Mouse (Mus musculus): ENCODE data around the gene Mien1. TPM values are rescaled to one million over a fixed set of nuclear protein-coding genes. Genes with fewer than 3 reads are reported as not detected.

Gene Mien1
- polyA plus RNA-seq, 1 experiment from 2014 or later = 276 TPM

DNA sequence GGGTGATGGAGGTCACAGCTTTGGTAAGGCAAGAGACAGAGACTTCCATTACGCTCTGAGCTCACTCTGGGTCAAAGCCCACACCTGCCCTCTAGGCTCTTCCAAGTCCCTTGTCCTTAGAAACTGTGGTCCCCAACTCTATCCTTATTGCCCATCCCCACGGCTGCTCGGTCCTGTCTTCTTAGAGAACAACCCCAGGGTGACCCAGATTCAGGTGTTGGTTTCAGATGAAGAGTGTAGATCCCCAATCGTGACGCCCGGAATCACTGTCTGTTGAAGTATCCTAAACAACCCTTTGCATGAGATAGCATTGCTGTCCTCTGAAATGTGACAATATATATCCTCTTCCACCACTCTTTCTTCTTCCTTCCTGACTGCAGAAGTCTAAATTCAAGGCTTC lies 23.5 kb upstream of the Mien1 start:
- Histone ChIP-seq H3K4me1 (ENCODE audit: control insufficient read depth, insufficient read depth, low read depth, low read length) (peaks cover under 1% of the 10 kb centered on the region; the same call in 1 of the 2 replicates), H3K9ac (ENCODE audit: low read depth, low read length) (no peak overlapping the region), H3K27ac (ENCODE audit: low read depth, low read length) (no peak overlapping the region), H3K4me2 (ENCODE audit: low read length) (no peak overlapping the region), H3K9me3 (ENCODE audit: control insufficient read depth, low read length) (no peaks in the 10 kb centered on the region), H3K36me3 (ENCODE audit: control insufficient read depth, insufficient read depth, low read length) (no peaks in the 10 kb centered on the region), H3K27me3 (replicated peaks; ENCODE audit: control insufficient read depth, insufficient read depth, low read length) (peaks cover 9% of the 10 kb centered on the region; the same call in 1 of the 2 replicates), H3K4me3 (ENCODE audit: low read length) (no peak overlapping the region)
- 89% methylated on average over 6 of the region's 6 CpGs for WGBS
- no peak for ATAC-seq

DNA sequence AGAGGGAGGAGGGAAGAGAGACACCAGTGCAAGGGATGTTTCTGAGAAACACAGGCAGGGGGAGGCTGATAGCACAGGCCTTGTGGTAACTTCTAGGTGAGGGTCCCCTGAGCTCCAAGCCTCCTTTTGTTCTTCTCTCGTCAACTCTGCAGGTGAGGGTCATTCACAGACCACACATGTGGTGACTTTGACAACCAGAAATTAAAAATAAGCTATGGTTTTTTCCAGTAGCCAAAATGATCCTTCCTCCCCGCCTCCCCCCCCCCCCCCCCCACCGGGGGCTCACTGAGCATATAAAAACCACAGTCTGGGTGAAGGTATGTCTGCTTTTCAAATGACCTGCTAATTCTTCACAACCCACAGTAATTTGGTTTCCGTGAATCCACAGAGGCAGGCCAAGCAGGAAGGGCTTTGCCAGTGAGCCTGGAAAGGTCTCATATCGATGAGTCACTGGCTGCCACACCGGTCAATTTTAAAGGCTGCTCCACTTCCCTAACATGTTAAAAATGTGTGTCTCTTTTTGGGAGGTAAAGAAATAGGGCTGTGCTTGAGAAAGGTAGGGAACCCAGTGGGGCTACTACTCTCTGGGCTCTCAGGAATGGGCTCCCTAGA lies 22.4 kb upstream of the Mien1 start:
- no peak overlapping the region for H3K27ac ChIP-seq (ENCODE audit: low read depth, low read length)
- no peaks in the 10 kb centered on the region for H3K9me3 ChIP-seq (ENCODE audit: control insufficient read depth, low read length)
- WGBS = 46% methylated on average over 6 of the region's 6 CpGs
- no peak overlapping the region for H3K4me2 ChIP-seq (ENCODE audit: low read length)
- H3K27me3 ChIP-seq (replicated peaks; ENCODE audit: control insufficient read depth, insufficient read depth, low read length) = peaks cover 9% of the 10 kb centered on the region; the same call in 1 of the 2 replicates
- ATAC-seq = no peak
- H3K4me3 ChIP-seq (ENCODE audit: low read length) = no peak overlapping the region
- peaks cover 4% of the 10 kb centered on the region; the same call in 1 of the 2 replicates for H3K4me1 ChIP-seq (ENCODE audit: control insufficient read depth, insufficient read depth, low read depth, low read length)
- H3K36me3 ChIP-seq (ENCODE audit: control insufficient read depth, insufficient read depth, low read length) = no peaks in the 10 kb centered on the region
- no peak overlapping the region for H3K9ac ChIP-seq (ENCODE audit: low read depth, low read length)

DNA sequence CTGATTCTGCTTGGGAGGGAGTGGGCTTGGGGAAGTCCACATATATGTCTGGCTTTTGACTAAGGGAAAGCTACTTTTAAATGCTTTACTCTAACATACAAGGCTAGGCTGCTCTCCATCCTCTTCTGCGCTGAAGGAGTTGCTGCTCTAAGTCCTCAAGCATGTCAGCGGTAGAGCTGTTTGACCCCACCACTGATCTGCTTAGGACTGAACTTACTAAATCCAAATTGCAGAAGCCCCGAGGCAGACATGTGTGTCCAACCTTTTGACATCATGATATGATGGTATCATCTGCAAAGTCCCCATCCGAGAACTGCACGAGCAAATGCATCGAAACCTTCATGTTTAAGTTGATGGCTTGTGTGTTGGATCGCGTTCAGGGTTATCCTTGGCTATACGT lies 21.1 kb upstream of the Mien1 start:
- H3K4me3 ChIP-seq (ENCODE audit: low read length) = no peak overlapping the region
- H3K36me3 ChIP-seq (ENCODE audit: control insufficient read depth, insufficient read depth, low read length) = no peaks in the 10 kb centered on the region
- H3K4me2 ChIP-seq (ENCODE audit: low read length) = no peak overlapping the region
- no peak overlapping the region for H3K27ac ChIP-seq (ENCODE audit: low read depth, low read length)
- H3K27me3 ChIP-seq (replicated peaks; ENCODE audit: control insufficient read depth, insufficient read depth, low read length) = peaks cover 9% of the 10 kb centered on the region; the same call in 1 of the 2 replicates
- H3K9ac ChIP-seq (ENCODE audit: low read depth, low read length) = no peak overlapping the region
- WGBS = 87% methylated on average over 9 of the region's 9 CpGs
- peaks cover 4% of the 10 kb centered on the region; the same call in 1 of the 2 replicates for H3K4me1 ChIP-seq (ENCODE audit: control insufficient read depth, insufficient read depth, low read depth, low read length)
- ATAC-seq = no peak
- no peaks in the 10 kb centered on the region for H3K9me3 ChIP-seq (ENCODE audit: control insufficient read depth, low read length)

- Histone ChIP-seq H3K9ac (ENCODE audit: low read depth, low read length) (no peak overlapping the region), H3K4me1 (ENCODE audit: control insufficient read depth, insufficient read depth, low read depth, low read length) (peaks cover 4% of the 10 kb centered on the region; the same call in 1 of the 2 replicates), H3K27ac (ENCODE audit: low read depth, low read length) (no peak overlapping the region), H3K9me3 (ENCODE audit: control insufficient read depth, low read length) (no peaks in the 10 kb centered on the region), H3K4me2 (ENCODE audit: low read length) (no peak overlapping the region), H3K4me3 (ENCODE audit: low read length) (no peak overlapping the region), H3K36me3 (ENCODE audit: control insufficient read depth, insufficient read depth, low read length) (no peaks in the 10 kb centered on the region), H3K27me3 (replicated peaks; ENCODE audit: control insufficient read depth, insufficient read depth, low read length) (peaks cover 9% of the 10 kb centered on the region; the same call in 1 of the 2 replicates)
- ATAC-seq = no peak
- WGBS = 18% methylated on average over 11 of the region's 11 CpGs
These were observed 20.4 kb upstream of the Mien1 start for GRCm38 (mm10) chr11:98459071-98459741.

GRCm38 (mm10) chr11:98458121-98458990 lies 19.6 kb upstream of the Mien1 start:
- Histone ChIP-seq H3K9me3 (ENCODE audit: control insufficient read depth, low read length) (no peaks in the 10 kb centered on the region), H3K9ac (ENCODE audit: low read depth, low read length) (peak overlapping the region; percentile 76), H3K4me2 (ENCODE audit: low read length) (peak overlapping the region; percentile 85), H3K4me1 (ENCODE audit: control insufficient read depth, insufficient read depth, low read depth, low read length) (peaks cover 4% of the 10 kb centered on the region; the same call in 1 of the 2 replicates), H3K27ac (ENCODE audit: low read depth, low read length) (peak overlapping the region; percentile 81; the same call in 1 of the 2 replicates), H3K4me3 (ENCODE audit: low read length) (peak overlapping the region; percentile 56), H3K27me3 (replicated peaks; ENCODE audit: control insufficient read depth, insufficient read depth, low read length) (peaks cover 9% of the 10 kb centered on the region; the same call in 1 of the 2 replicates), H3K36me3 (ENCODE audit: control insufficient read depth, insufficient read depth, low read length) (no peaks in the 10 kb centered on the region)
- WGBS = 5% methylated on average over 28 of the region's 30 CpGs
- peak; percentile 25 for ATAC-seq

DNA sequence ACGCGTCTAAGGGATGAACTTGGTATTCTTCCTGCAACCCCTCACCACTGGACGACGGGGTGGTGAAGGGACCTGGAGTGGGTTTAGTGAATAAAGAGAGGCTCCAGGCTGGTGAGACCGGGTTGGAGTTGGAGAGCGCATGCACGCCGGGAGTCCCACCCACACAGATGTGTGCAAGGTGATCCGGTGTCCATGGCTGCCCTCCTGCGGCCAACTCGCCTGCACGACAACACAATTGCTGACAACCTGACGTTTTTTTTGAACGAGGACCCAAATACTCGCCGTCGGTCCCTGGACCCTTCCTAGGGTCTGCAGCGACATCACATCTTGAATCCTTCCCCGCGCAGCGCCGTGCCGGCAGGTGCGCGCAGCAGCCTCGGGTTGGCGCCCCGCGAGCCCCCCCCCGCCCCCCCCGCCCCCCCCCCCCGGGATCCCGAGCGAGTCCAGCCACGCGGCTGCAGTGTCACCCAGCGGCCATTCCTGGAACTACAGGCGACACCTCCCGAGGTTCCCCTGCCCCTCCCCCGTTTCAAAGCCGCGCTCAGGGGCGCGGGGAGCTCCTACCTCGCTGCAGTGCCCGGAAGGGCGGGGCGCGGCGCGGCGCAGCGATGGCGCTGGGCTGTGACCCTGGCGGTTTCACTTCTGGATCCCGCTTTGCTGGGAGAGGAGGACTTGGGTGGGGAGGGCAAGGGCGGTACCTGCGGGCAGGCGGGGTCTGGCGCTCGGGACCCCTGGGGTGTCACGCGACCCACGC lies 18.8 kb upstream of the Mien1 start:
- ATAC-seq = peak; percentile 92

DNA sequence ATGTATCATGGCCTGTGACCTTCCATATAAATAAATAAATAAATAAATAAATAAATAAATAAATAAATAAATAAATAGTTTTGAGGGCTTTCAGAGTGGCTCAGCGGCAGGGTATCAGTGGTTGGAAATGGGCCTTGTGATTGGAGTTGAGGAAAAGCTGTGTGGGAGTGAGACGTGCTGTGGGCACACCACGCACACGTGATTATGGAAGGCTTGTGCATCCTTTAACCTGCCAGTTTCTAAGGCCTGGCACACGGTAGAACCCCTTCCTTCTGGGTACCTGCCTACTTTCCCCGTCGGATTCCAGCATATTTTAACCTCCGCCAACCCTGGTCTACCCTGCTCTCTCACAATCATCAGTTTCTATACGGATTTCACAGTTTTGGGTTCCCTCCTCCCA lies 18.2 kb upstream of the Mien1 start:
- H3K27me3 ChIP-seq (replicated peaks; ENCODE audit: control insufficient read depth, insufficient read depth, low read length) = peaks cover 9% of the 10 kb centered on the region; the same call in 1 of the 2 replicates
- H3K9ac ChIP-seq (ENCODE audit: low read depth, low read length) = peak overlapping the region; percentile 76
- peak; percentile 32 for ATAC-seq
- H3K4me2 ChIP-seq (ENCODE audit: low read length) = peak overlapping the region; percentile 85
- peak overlapping the region; percentile 81 for H3K27ac ChIP-seq (ENCODE audit: low read depth, low read length)
- peaks cover 4% of the 10 kb centered on the region; the same call in 1 of the 2 replicates for H3K4me1 ChIP-seq (ENCODE audit: control insufficient read depth, insufficient read depth, low read depth, low read length)
- WGBS = 21% methylated on average over 9 of the region's 9 CpGs
- H3K9me3 ChIP-seq (ENCODE audit: control insufficient read depth, low read length) = no peaks in the 10 kb centered on the region
- peak overlapping the region; percentile 56 for H3K4me3 ChIP-seq (ENCODE audit: low read length)
- no peaks in the 10 kb centered on the region for H3K36me3 ChIP-seq (ENCODE audit: control insufficient read depth, insufficient read depth, low read length)

More for the DNA sequence above, 18.8 kb upstream of the Mien1 start:
- Histone ChIP-seq H3K9me3 (ENCODE audit: control insufficient read depth, low read length) (no peaks in the 10 kb centered on the region), H3K4me1 (ENCODE audit: control insufficient read depth, insufficient read depth, low read depth, low read length) (peaks cover 4% of the 10 kb centered on the region; the same call in 1 of the 2 replicates), H3K4me3 (ENCODE audit: low read length) (peak overlapping the region; percentile 56), H3K36me3 (ENCODE audit: control insufficient read depth, insufficient read depth, low read length) (no peaks in the 10 kb centered on the region), H3K9ac (ENCODE audit: low read depth, low read length) (peak overlapping the region; percentile 76), H3K27ac (ENCODE audit: low read depth, low read length) (peak overlapping the region; percentile 81), H3K4me2 (ENCODE audit: low read length) (peak overlapping the region; percentile 85), H3K27me3 (replicated peaks; ENCODE audit: control insufficient read depth, insufficient read depth, low read length) (peaks cover 9% of the 10 kb centered on the region; the same call in 1 of the 2 replicates)
- 2% methylated on average over 41 of the region's 64 CpGs for WGBS

- no peak for ATAC-seq
- Histone ChIP-seq H3K4me3 (ENCODE audit: low read length) (no peak overlapping the region), H3K9me3 (ENCODE audit: control insufficient read depth, low read length) (no peaks in the 10 kb centered on the region), H3K9ac (ENCODE audit: low read depth, low read length) (no peak overlapping the region), H3K27ac (ENCODE audit: low read depth, low read length) (no peak overlapping the region), H3K36me3 (ENCODE audit: control insufficient read depth, insufficient read depth, low read length) (no peaks in the 10 kb centered on the region), H3K4me1 (ENCODE audit: control insufficient read depth, insufficient read depth, low read depth, low read length) (peaks cover 4% of the 10 kb centered on the region; the same call in 1 of the 2 replicates), H3K27me3 (replicated peaks; ENCODE audit: control insufficient read depth, insufficient read depth, low read length) (peaks cover 9% of the 10 kb centered on the region; the same call in 1 of the 2 replicates), H3K4me2 (ENCODE audit: low read length) (no peak overlapping the region)
- WGBS = 86% methylated on average over 5 of the region's 5 CpGs
These were observed 17.8 kb upstream of the Mien1 start for GRCm38 (mm10) chr11:98456545-98456944.
